Mouse (Mus musculus): ENCODE measurements around the gene Ifi205. TPM values are rescaled to one million over a fixed set of nuclear protein-coding genes. Genes with fewer than 3 reads are reported as not detected.
"Not testable (repeated sequence)": the region's sequence is repeated elsewhere in the genome, so short reads cannot be mapped to it uniquely, and the experiment has no call there.

Gene Ifi205
- polyA plus RNA-seq (2015; fragmentation: Nextera tagmentation; extraction: Ambion mirVana): 0.24 and 0.58 TPM in 2 replicates

GRCm38 (mm10) chr1:174031698-174032097 is at the start of gene Ifi205:
TSS of gene Ifi205 (minus strand) at chr1:174031810.
- no peaks in the 10 kb centered on the region for H3K27me3 ChIP-seq
- 41% methylated on average over 1 of the region's 1 CpGs for WGBS
- no peak within 1 kb of the TSS for H3K4me2 ChIP-seq
- H3K9me3 ChIP-seq: no peaks in the 10 kb centered on the region
- no peak within 1 kb of the TSS for H3K27ac ChIP-seq
- H3K4me3 ChIP-seq: no peak within 1 kb of the TSS
- no peak for ATAC-seq (ENCODE audit: borderline replicate concordance, extremely low read depth, low FRiP score, low TSS enrichment)
- no peaks in the 10 kb centered on the region for H3K36me3 ChIP-seq
- no peaks in the 10 kb centered on the region for H3K4me1 ChIP-seq
- no peak within 1 kb of the TSS for H3K9ac ChIP-seq

GRCm38 (mm10) chr1:174066305-174066704 is 34.7 kb upstream of the Ifi205 start, which contains the start of gene Olfr430:
TSS of gene Olfr430 (plus strand) at chr1:174066605.
- Histone ChIP-seq H3K4me3 (no peak within 1 kb of the TSS), H3K27ac (no peak within 1 kb of the TSS), H3K27me3 (no peaks in the 10 kb centered on the region), H3K4me1 (no peaks in the 10 kb centered on the region), H3K4me2 (no peak within 1 kb of the TSS), H3K36me3 (no peaks in the 10 kb centered on the region), H3K9me3 (no peaks in the 10 kb centered on the region), H3K9ac (no peak within 1 kb of the TSS)
- no peak for ATAC-seq (ENCODE audit: borderline replicate concordance, extremely low read depth, low FRiP score, low TSS enrichment)
- 92% methylated on average over 3 of the region's 3 CpGs for WGBS

GRCm38 (mm10) chr1:174055248-174055647 is 23.6 kb upstream of the Ifi205 start:
- 79% methylated on average over 2 of the region's 2 CpGs for WGBS
- Histone ChIP-seq H3K9me3 (no peaks in the 10 kb centered on the region), H3K9ac (no peak overlapping the region), H3K27me3 (no peaks in the 10 kb centered on the region), H3K27ac (no peak overlapping the region), H3K4me2 (no peak overlapping the region), H3K4me3 (no peak overlapping the region), H3K4me1 (no peaks in the 10 kb centered on the region), H3K36me3 (no peaks in the 10 kb centered on the region)
- no peak for ATAC-seq (ENCODE audit: borderline replicate concordance, extremely low read depth, low FRiP score, low TSS enrichment)

- H3K9ac ChIP-seq: no peak overlapping the region
- ATAC-seq (ENCODE audit: borderline replicate concordance, extremely low read depth, low FRiP score, low TSS enrichment): no peak
- WGBS: 73% methylated on average over 3 of the region's 3 CpGs
- H3K4me1 ChIP-seq: no peaks in the 10 kb centered on the region
- no peak overlapping the region for H3K4me2 ChIP-seq
- H3K36me3 ChIP-seq: no peaks in the 10 kb centered on the region
- no peaks in the 10 kb centered on the region for H3K27me3 ChIP-seq
- no peak overlapping the region for H3K4me3 ChIP-seq
- no peak overlapping the region for H3K27ac ChIP-seq
- H3K9me3 ChIP-seq: no peaks in the 10 kb centered on the region
Measured at GRCm38 (mm10) chr1:174052981-174053380, 21.4 kb upstream of the Ifi205 start.

- Histone ChIP-seq H3K27ac (no peak overlapping the region), H3K36me3 (no peaks in the 10 kb centered on the region), H3K4me2 (no peak overlapping the region), H3K9me3 (no peaks in the 10 kb centered on the region), H3K27me3 (no peaks in the 10 kb centered on the region), H3K9ac (no peak overlapping the region), H3K4me1 (no peaks in the 10 kb centered on the region), H3K4me3 (no peak overlapping the region)
- no peak for ATAC-seq (ENCODE audit: borderline replicate concordance, extremely low read depth, low FRiP score, low TSS enrichment)
- WGBS: 72% methylated on average over 5 of the region's 5 CpGs
Measured at GRCm38 (mm10) chr1:174051931-174052536, 20.4 kb upstream of the Ifi205 start.

- Histone ChIP-seq H3K36me3 (no peaks in the 10 kb centered on the region), H3K9ac (no peak overlapping the region), H3K4me2 (no peak overlapping the region), H3K9me3 (no peaks in the 10 kb centered on the region), H3K27me3 (no peaks in the 10 kb centered on the region), H3K4me1 (no peaks in the 10 kb centered on the region), H3K27ac (no peak overlapping the region), H3K4me3 (no peak overlapping the region)
- ATAC-seq (ENCODE audit: borderline replicate concordance, extremely low read depth, low FRiP score, low TSS enrichment): no peak
- 76% methylated on average over 4 of the region's 4 CpGs for WGBS
Measured at GRCm38 (mm10) chr1:174051515-174051914, 19.9 kb upstream of the Ifi205 start.

- 70% methylated on average over 4 of the region's 4 CpGs for WGBS
- H3K36me3 ChIP-seq: no peaks in the 10 kb centered on the region
- H3K9ac ChIP-seq: no peak overlapping the region
- no peak overlapping the region for H3K4me3 ChIP-seq
- ATAC-seq (ENCODE audit: borderline replicate concordance, extremely low read depth, low FRiP score, low TSS enrichment): no peak; the same call in 1 of the 2 replicates
- no peak overlapping the region for H3K27ac ChIP-seq
- H3K4me2 ChIP-seq: no peak overlapping the region
- H3K27me3 ChIP-seq: no peaks in the 10 kb centered on the region
- no peaks in the 10 kb centered on the region for H3K9me3 ChIP-seq
- no peaks in the 10 kb centered on the region for H3K4me1 ChIP-seq
Measured at GRCm38 (mm10) chr1:174050532-174050931, 18.9 kb upstream of the Ifi205 start.

GRCm38 (mm10) chr1:174049357-174049756 is 17.7 kb upstream of the Ifi205 start:
- not testable (repeated sequence) for ATAC-seq (ENCODE audit: borderline replicate concordance, extremely low read depth, low FRiP score, low TSS enrichment); H3K9me3 ChIP-seq; H3K4me3 ChIP-seq; H3K27ac ChIP-seq; H3K4me2 ChIP-seq; H3K27me3 ChIP-seq; H3K4me1 ChIP-seq; H3K36me3 ChIP-seq; H3K9ac ChIP-seq
- 56% methylated on average over 4 of the region's 4 CpGs for WGBS

- WGBS: 64% methylated on average over 2 of the region's 2 CpGs
- Histone ChIP-seq H3K4me1 (no peaks in the 10 kb centered on the region), H3K27me3 (no peaks in the 10 kb centered on the region), H3K4me2 (no peak within 1 kb of the TSS), H3K9me3 (no peaks in the 10 kb centered on the region), H3K36me3 (no peaks in the 10 kb centered on the region), H3K9ac (no peak within 1 kb of the TSS), H3K27ac (no peak within 1 kb of the TSS), H3K4me3 (no peak within 1 kb of the TSS)
- ATAC-seq (ENCODE audit: borderline replicate concordance, extremely low read depth, low FRiP score, low TSS enrichment): no peak
Measured at GRCm38 (mm10) chr1:174048893-174049292, 17.3 kb upstream of the Ifi205 start, which contains the start of gene Olfr432. TSS of gene Olfr432 (plus strand) at chr1:174049205.

GRCm38 (mm10) chr1:174048227-174048626 is 16.6 kb upstream of the Ifi205 start:
- not testable (repeated sequence) for ATAC-seq (ENCODE audit: borderline replicate concordance, extremely low read depth, low FRiP score, low TSS enrichment); H3K9me3 ChIP-seq; H3K4me3 ChIP-seq; H3K27ac ChIP-seq; H3K36me3 ChIP-seq; H3K27me3 ChIP-seq; H3K4me1 ChIP-seq; H3K9ac ChIP-seq; H3K4me2 ChIP-seq
- 67% methylated on average over 6 of the region's 6 CpGs for WGBS

GRCm38 (mm10) chr1:174044431-174044830 is 12.8 kb upstream of the Ifi205 start:
- no peak overlapping the region for H3K4me2 ChIP-seq
- H3K27me3 ChIP-seq: no peaks in the 10 kb centered on the region
- no peaks in the 10 kb centered on the region for H3K36me3 ChIP-seq
- no peaks in the 10 kb centered on the region for H3K9me3 ChIP-seq
- H3K4me3 ChIP-seq: no peak overlapping the region
- 0 out of 2 replicates have a peak, but pooled peaks cover 2% of the 10 kb centered on the region for H3K4me1 ChIP-seq
- 54% methylated on average over 2 of the region's 2 CpGs for WGBS
- H3K27ac ChIP-seq: no peak overlapping the region
- no peak overlapping the region for H3K9ac ChIP-seq
- ATAC-seq (ENCODE audit: borderline replicate concordance, extremely low read depth, low FRiP score, low TSS enrichment): no peak

GRCm38 (mm10) chr1:174042091-174042884 is 10.7 kb upstream of the Ifi205 start:
- not testable (repeated sequence) for H3K27me3 ChIP-seq; H3K9me3 ChIP-seq; H3K9ac ChIP-seq; ATAC-seq (ENCODE audit: borderline replicate concordance, extremely low read depth, low FRiP score, low TSS enrichment); H3K4me3 ChIP-seq; H3K4me1 ChIP-seq; H3K4me2 ChIP-seq; H3K27ac ChIP-seq; H3K36me3 ChIP-seq
- WGBS: 89% methylated on average over 12 of the region's 12 CpGs
